Mouse (Mus musculus): ENCODE measurements around the gene Nup93.
"Not testable (repeated sequence)": the region's sequence is repeated elsewhere in the genome, so short reads cannot be mapped to it uniquely, and the experiment has no call there.

Nup93 gene

GRCm38 (mm10) chr8:94214252-94215173, at the start of gene Nup93:
TSS of gene Nup93 (plus strand) at chr8:94214564.
- DNase-seq (ENCODE audit: low spot score), result peak; percentile 92

- DNase-seq (ENCODE audit: low spot score), result not testable (repeated sequence)
These were observed 48.6 kb upstream of the Nup93 start for GRCm38 (mm10) chr8:94165772-94166171.

DNA sequence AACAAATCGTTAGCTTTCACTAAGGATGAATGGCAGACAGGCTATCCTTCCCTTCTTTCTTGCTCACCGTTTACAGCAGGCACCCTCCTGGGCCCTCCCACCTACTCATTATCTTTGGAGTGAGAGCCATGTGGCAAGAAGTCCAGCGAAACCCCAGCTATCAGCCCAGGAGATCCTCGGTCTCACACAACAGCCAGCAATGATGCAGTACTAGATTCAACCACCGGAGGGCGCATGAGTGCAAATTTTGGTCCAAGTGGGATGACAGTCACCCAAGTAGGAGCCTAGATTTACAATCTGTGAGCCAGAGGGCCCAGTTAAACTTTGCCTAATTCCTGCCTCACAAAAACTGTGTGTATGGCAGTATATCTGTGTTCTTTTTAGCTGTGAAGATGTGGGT, 47.1 kb upstream of the Nup93 start:
- DNase-seq (ENCODE audit: low spot score), result peak; percentile 77

DNA sequence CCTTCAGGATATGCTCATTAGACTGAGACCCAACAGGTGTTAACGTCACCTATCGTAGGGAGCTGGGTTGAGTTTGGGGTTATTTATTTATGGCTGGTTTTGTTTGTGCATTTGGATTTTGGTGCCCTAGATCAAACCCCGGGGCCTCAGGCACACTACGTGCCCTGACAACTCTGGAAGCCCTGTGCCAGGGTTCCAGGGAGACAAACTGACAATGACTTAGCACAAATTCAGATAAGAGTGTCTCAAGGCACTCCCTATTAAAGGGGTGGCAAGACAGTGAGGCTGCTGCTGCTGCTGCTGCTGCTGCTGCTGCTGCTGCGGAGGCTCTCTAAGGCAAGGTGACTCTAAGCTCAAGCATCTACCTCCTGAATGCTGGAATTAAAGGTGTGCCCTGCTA, 44.8 kb upstream of the Nup93 start:
- DNase-seq (ENCODE audit: low spot score), result no peak

DNA sequence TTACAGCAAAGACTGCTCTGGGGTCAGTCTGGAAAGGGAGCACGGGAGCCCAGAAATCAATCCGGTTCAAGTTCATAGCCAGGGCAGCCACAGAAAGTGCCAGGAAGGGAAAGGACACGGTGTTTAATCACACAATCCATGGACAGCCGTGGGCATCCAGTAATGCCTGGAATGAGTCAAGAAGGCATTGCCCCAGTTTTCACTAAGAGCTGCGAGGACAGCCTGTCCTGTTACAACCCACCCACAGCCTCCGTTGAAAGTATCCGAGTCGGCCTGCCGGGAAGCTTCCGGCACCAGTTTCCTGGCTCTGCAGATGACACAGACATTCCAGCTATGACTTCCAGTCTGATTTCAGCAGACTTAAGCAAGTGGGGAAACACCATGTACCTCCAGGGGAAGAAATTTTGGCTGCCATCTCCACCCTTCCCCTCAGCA, 43.0 kb upstream of the Nup93 start:
- no peak for DNase-seq (ENCODE audit: low spot score)

DNA sequence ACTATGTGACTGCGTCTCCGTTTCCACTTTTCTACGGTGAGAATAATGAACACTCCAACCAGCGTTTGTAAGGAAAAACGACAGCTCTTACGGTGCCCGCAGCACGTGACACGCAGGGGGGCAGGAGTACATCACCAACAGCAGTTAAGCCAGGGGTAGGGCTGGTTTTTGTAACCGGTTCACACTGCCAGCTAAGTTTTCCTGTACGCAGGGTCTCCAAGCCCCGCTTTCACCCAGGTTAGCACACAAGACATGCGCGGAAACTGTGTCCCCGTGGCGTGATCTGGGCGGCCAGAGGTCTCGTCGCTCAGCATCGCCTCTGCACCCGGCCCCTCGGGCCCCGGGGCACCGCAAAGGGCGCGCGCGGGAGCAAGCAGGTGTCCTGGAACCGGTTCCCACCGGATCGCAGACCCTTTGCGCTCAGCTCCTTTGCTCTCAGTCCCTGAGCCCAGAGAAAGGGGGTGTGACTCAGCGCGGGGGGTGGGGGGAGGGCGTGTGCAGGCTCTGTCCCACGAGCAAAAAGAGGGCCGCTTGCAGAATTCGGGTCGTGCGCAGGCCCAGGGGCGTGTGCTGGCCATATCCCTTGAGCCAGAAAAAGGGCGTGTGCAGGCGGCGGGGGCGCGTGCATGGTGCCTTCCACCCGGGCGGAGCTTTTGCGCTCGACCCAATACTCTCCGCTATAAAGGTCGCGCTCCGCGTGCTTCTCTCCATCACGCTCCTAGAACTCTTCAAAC, 42.1 kb upstream of the Nup93 start, which contains the start of gene Mt2:
Gene Mt2, plus strand, starts transcription at position 590 of the 734 bp plus-strand sequence.
- peak; percentile 44 for DNase-seq (ENCODE audit: low spot score)

DNA sequence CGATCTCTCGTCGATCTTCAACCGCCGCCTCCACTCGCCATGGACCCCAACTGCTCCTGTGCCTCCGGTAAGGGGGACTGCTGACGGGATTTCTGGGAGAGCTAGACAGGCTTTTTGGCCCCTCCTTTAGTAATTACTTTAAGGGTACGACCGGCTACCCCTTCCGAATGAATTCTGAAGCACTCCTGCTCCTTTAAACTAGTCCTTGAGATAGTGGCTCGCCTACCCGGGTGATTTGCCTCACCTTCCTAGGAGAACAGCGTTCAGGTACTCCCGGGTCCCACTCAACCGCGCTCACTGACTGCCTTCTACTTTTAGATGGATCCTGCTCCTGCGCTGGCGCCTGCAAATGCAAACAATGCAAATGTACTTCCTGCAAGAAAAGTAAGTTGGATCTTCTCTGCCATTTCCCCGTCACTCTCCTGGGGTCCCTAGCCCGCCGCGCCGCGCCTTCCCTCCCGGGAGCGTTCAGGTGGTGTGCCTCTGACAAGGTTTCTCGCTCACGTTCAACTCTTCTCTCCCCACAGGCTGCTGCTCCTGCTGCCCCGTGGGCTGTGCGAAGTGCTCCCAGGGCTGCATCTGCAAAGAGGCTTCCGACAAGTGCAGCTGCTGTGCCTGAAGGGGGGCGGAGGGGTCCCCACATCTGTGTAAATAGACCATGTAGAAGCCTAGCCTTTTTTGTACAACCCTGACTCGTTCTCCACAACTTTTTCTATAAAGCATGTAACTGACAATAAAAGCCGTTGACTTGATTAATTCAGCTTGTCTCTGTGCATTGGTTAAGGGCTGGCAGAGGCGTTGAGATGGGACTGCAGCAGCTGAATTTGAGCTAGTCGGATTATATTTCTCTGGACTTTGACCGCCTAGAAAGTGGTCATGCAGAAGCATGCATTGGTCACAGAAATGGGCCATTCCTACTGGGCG, 41.3 kb upstream of the Nup93 start:
- no peak for DNase-seq (ENCODE audit: low spot score)

DNA sequence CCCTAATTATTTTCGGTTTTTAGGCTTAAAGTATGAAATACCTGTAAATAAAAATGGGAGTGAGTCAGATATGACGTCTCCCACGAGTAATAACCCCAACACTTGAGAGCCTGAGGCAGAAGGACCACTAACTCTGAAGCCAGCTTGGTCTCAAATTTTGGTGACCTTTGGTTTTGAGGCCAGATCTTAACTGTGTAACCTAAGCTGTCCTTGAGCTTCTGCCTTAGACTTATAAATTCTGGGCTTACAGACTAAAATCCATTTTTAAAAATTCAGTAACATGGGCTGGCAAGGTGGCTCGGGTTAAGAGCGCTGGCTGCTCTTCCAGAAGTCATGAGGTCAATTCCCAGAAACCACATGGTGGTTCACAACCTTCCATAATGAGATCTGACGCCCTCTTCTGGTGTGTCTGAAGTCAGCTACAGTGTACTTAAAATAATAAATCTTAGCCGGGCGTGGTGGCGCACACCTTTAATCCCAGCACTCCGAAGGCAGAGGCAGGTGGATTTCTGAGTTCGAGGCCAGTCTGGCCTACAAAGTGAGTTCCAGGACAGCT, 40.4 kb upstream of the Nup93 start:
- DNase-seq (ENCODE audit: low spot score), result no peak

DNA sequence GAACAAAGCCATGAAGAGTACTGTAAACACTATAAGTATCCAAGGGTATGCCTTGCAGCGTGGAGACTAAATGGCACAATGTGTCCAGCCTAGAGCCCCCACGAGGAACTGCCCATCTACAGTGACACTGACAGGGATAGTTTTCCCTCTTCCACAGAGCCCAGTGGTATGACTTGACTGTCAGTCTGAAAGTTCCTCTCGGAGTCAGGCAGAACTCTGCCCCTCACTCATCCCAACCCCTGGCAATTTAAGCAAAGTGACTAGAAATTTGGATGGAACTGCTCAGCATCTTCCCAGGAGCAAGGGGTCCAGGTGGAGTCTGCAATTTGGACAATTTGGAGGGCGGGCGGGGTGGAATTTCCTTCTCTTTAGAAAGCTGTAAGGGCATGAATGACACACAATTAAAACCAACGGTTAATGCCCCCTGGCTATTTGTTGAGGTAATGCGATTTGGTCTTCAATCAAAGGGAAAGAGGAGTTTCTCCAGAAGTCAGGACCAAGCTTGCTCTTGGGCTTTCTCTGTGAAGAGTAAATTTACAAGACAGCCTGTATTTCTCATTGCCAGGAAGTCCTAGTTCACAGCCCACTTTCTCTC, 39.6 kb upstream of the Nup93 start:
- no peak for DNase-seq (ENCODE audit: low spot score)

DNA sequence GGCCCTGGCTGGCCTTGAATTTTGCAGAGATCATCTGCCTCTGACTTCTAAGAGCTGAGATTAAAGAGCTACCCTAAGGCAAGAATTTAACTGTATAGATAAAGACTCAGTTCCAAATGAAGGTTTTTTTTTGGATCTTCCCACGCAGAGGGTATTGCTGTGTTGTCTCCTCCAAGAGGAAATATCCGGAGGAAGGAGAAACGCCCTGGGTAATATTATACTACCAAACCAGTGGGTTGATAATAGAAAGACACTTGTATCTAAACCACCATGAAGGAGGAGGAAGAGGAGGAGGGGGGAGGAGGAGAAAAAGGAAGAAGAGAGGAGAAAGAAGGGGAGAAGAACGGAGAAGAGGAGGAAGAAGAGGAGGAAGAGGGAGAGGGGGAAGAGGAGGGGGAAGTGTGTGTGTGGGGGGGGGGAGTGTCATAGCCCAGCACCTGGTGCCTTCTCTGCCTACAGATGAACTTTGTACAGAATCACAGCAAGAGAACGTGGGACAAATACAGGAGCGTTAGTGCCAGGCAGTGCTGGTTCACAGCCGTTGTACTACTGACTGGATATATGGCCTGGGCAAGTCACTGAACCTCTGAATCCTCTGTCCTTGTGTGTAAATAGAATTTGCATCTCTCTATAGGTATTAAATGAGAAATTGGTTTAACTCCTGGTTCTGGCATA, 36.5 kb upstream of the Nup93 start:
- DNase-seq (ENCODE audit: low spot score), result no peak

DNA sequence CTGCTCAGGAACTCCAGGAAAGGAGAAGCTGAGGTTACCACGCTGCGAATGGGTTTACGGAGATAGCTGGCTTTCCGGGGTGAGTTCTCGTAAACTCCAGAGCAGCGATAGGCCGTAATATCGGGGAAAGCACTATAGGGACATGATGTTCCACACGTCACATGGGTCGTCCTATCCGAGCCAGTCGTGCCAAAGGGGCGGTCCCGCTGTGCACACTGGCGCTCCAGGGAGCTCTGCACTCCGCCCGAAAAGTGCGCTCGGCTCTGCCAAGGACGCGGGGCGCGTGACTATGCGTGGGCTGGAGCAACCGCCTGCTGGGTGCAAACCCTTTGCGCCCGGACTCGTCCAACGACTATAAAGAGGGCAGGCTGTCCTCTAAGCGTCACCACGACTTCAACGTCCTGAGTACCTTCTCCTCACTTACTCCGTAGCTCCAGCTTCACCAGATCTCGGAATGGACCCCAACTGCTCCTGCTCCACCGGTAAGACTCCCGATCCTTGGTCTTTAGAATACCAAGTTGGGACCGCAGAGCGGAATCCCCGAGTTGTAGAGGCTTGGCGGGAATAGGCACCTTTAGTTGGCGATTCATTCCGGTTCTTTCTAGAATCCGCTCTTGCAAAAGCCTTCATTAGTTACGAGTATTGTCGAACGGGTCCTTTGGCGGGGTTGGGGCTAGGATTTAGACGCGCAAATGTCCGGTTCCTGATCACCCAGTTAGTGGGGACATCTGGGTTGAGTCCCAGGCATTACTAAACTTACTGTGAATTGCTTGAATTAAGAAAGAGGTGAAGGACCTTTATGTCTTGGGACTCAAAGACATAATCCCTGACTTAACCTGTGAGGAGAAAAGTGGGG, 35.3 kb upstream of the Nup93 start, which contains the start of gene Mt1:
Gene Mt1, plus strand, starts transcription at position 226 of the 856 bp plus-strand sequence.
- peak; percentile 65 for DNase-seq (ENCODE audit: low spot score)

DNA sequence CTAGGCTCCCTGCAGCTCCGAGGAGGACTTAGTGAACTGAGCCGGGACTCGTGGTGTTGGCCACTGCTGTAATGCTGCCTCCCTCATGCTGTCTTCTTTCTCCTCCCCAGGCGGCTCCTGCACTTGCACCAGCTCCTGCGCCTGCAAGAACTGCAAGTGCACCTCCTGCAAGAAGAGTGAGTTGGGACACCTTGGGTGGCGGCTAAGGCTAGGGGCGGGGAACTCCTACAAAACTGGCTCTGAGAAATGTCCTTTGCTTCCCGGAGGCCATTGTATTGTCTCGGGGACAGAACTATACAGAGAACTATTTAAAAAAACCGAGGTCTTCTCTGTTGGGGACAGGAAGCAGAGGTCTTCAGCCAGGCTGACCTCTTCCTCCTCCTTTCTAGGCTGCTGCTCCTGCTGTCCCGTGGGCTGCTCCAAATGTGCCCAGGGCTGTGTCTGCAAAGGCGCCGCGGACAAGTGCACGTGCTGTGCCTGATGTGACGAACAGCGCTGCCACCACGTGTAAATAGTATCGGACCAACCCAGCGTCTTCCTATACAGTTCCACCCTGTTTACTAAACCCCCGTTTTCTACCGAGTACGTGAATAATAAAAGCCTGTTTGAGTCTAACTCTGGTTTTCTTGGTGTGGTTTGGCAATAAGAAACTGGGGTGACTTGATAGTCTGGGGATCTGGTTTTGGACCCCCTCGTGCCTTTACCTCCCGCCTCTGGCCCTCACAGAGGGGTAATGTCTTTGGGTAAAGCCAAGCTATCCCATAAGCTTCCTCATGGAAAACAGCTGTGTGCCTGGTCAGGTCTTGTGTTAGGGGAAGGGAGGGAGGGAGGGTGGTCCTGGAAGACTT, 34.4 kb upstream of the Nup93 start:
- DNase-seq (ENCODE audit: low spot score), result no peak

GRCm38 (mm10) chr8:94180561-94180908, 33.8 kb upstream of the Nup93 start:
- DNase-seq (ENCODE audit: low spot score), result no peak

- DNase-seq (ENCODE audit: low spot score), result no peak
These were observed 32.1 kb upstream of the Nup93 start for GRCm38 (mm10) chr8:94182055-94182929.

- DNase-seq (ENCODE audit: low spot score), result no peak
These were observed 31.2 kb upstream of the Nup93 start for GRCm38 (mm10) chr8:94183117-94183516.

DNA sequence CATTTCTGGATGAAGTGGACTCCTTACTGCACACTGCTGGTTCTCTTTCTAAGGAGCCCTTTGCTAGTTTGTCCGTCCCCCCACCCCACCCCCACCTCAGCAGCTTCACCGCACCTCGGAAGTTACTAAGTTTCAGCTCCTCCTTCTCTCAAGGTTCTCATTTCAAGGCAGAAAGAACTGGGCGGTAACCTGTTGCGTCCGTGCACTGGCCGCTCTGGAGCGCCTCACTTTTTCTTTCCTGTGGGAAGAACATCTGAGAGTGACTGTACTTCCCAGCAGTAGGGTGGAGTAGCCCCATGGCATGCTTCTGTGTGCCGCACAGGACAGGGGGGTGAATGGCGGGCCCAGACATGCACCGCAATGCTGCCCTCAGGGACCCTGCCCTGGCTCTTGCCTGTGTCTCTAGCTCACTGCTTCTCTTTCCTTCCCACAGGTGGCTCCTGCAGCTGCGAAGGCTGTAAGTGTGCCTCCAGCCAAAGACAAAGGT, 30.0 kb upstream of the Nup93 start:
- DNase-seq (ENCODE audit: low spot score), result no peak

GRCm38 (mm10) chr8:94185791-94186190, 28.6 kb upstream of the Nup93 start:
- DNase-seq (ENCODE audit: low spot score), result no peak

DNA sequence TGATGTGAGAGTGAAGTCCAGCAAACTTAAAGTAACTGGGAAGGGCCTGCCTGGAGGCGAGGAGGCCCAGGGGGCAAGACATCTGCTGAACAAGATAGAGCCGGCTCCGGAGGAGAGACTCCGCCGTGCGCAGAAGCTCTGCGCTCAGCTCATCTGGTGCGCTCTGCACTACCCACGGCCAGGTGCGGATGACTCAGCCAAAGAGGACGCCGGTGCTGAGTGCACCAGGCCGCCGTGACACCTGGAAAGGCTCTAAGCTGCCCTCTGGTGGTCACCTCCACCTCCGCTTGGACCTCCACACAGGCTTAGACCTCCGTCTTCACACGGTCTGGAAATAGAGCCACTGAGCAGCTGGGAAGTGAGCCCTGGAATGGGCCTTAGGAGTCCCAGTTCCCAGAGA, 27.8 kb upstream of the Nup93 start:
- peak; percentile 56 for DNase-seq (ENCODE audit: low spot score)
